Mouse (Mus musculus) heart, adult 2 months (tissue): ENCODE measurements around the gene Ccr6.

Experiments used
- CTCF ChIP-seq: fragments of 200-600 bp; IDR thresholded peaks from 2 replicates; pipeline ENCODE4 v1.8.1; 2022; ENCODE audit warnings: antibody characterized with exemption, mild to moderate bottlenecking, moderate library complexity
- POLR2A ChIP-seq: fragments of 200-500 bp; IDR thresholded peaks from 2 replicates; pipeline ENCODE4 v1.6.1; 2011; ENCODE audit warnings: mild to moderate bottlenecking, low read depth, low read length, control low read depth; ENCODE audit not compliant: insufficient read depth

DNA sequence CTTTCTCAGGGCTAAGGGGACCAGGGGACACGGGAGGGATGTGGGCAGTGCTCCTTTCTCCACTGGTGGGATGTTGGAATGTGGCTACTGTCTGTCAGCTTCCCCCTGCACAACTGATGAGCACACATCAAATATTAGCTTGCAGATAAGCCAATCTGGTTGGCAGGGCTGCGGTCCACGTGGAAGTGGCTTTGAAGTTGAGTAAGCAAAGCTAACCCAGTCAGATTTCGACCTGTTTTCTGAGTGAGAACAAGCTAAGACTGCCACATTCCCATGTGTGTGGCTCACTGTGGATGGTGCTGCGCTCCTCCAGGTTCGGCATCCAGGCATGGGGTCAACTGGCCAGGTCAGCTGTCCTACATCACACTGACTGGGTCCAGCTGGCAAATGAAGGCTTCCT, 37.1 kb downstream of the Ccr6 start:
- TF ChIP-seq CTCF: no peak
- TF ChIP-seq POLR2A: no peak
